Mouse (Mus musculus): Measurements from ENCODE around the gene Gm49354. TPM values are rescaled to one million over a fixed set of nuclear protein-coding genes. Genes with fewer than 3 reads are reported as not detected.
A peak's percentile ranks its signal among the peaks of the same experiment; 100 is the strongest.

Gene Gm49354
- polyA plus RNA-seq (2015; fragmentation: Nextera tagmentation; extraction: Ambion mirVana): not detected in 2 replicates

DNA sequence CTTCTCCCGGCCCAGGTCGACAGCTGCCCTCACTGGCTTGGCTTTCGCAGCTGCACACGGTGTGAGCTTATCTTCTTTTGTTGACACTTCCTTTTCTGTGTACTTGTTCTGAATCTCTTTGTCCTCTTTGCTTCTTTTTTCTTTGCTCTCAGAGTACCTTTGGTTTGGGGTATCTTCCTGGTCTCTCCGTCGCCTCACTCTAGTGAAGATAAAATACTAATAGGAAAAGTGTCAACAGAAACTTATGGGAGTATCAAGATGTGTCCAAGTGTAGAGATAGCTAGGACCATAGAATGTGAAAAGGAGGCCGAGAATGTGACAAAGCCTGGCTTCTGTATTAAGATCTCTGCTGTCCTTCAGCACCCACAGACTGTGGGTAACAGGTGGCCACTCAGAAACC is at the start of gene Gm49354:
Gene Gm49354, minus strand, starts transcription at position 101 of the 400 bp plus-strand sequence.
- no peak within 1 kb of the TSS for H3K4me2 ChIP-seq (ENCODE audit: low read depth, low read length)
- H3K9ac ChIP-seq (replicated peaks): no peak within 1 kb of the TSS
- peaks cover 95% of the 10 kb centered on the region for H3K36me3 ChIP-seq (replicated peaks; ENCODE audit: insufficient read depth, low read length)
- H3K4me3 ChIP-seq (ENCODE audit: low read depth, low read length): no peak within 1 kb of the TSS
- H3K27ac ChIP-seq (ENCODE audit: low read depth): no peak within 1 kb of the TSS
- no peaks in the 10 kb centered on the region for H3K4me1 ChIP-seq (ENCODE audit: insufficient read depth)
- ATAC-seq (no peak), DNase-seq (no peak)
- H3K9me3 ChIP-seq (ENCODE audit: low read length): no peaks in the 10 kb centered on the region
- TF ChIP-seq EP300 (IDR thresholded peaks at IDR 0.05; ENCODE audit: low read depth) (no peak), CTCF (IDR thresholded peaks at IDR 0.05; ENCODE audit: low read depth) (no peak)
- no peaks in the 10 kb centered on the region for H3K27me3 ChIP-seq (ENCODE audit: insufficient read depth, low read length)
- 69% methylated on average over 7 of the region's 7 CpGs for WGBS (ENCODE audit: insufficient replicate concordance)

DNA sequence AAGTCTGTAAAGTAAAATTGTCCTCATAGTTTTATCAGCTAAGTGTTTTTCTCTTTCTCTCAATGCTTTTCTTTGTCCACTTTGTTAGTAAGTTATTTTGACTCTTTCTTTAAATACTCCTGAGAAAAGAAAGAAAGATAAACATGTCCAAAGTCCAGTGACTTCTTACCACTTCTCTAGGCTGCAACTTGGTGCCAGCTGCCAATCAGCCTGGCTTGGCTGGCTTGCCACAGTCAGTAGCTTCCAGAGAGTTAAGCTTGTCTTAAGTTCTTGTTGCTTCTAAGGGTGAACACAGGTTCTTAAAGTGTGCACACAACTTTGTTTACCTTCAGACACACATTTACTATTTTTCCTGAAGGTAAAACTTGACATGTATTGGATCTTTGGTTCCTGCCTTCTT is 43.9 kb upstream of the Gm49354 start:
- Histone ChIP-seq H3K9ac (replicated peaks) (no peak overlapping the region), H3K36me3 (replicated peaks; ENCODE audit: insufficient read depth, low read length) (peaks cover 6% of the 10 kb centered on the region), H3K27me3 (ENCODE audit: insufficient read depth, low read length) (no peaks in the 10 kb centered on the region), H3K4me3 (ENCODE audit: low read depth, low read length) (no peak overlapping the region), H3K4me2 (ENCODE audit: low read depth, low read length) (no peak overlapping the region), H3K27ac (ENCODE audit: low read depth) (no peak overlapping the region), H3K4me1 (ENCODE audit: insufficient read depth) (peaks cover 8% of the 10 kb centered on the region), H3K9me3 (ENCODE audit: low read length) (no peaks in the 10 kb centered on the region)
- TF ChIP-seq CTCF (IDR thresholded peaks at IDR 0.05; ENCODE audit: low read depth) (no peak), EP300 (IDR thresholded peaks at IDR 0.05; ENCODE audit: low read depth) (no peak)
- DNase-seq (no peak), ATAC-seq (no peak)

DNA sequence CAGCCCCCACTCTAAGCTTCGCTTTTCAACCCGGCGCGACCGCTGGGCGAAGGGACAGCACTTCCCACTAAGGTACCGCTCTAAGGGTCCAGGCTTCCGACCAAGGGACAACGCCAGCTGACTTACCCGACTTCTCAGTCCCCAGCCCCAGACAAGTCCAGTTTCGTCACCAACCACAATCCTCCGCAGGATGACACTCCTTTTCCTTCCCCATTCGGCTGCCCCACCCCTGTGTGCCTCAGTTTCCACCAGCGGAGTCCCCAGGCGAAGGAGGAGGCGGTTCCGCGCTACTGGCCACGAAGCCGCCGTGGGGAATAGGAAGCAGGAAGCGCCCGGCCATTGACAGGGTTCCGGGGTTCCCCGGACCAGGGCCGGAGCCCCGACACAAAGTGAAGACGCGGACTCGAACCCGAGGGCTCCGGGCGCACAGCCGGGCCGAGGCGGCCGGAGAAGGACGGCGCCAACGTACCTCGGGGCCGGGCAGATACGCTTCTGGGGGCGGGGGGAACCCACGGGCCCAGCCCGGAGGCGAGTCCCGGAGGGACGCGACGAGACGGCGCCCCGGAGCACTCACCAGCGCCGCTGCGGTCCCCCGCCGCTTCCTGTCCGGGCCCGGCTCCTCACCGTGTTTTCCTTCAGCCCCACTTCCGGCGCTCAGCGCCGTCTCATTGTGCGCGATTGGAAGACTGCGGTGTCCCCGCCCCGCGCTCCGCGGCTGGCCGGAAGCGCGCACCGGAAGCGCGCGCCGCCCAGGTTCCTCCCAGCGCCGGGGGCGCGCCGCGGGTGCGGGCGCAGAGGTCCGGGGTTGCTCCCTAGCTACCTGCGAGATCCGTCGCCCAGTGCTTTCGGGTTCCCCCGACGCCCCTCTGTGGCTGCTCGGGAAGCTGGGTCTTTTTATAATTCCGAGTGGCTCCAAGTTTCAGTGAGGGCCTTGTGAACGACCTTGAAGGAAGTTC is 40.7 kb upstream of the Gm49354 start, which contains the start of gene Tut7:
Gene Tut7, minus strand, starts transcription at position 641 of the 956 bp plus-strand sequence.
- Histone ChIP-seq H3K4me2 (ENCODE audit: low read depth, low read length) (peak within 1 kb of the TSS; percentile 82), H3K36me3 (replicated peaks; ENCODE audit: insufficient read depth, low read length) (peaks cover 30% of the 10 kb centered on the region), H3K4me1 (ENCODE audit: insufficient read depth) (peaks cover 28% of the 10 kb centered on the region), H3K4me3 (ENCODE audit: low read depth, low read length) (peak within 1 kb of the TSS; percentile 70), H3K9ac (replicated peaks) (peak within 1 kb of the TSS; percentile 82), H3K9me3 (ENCODE audit: low read length) (no peaks in the 10 kb centered on the region), H3K27ac (ENCODE audit: low read depth) (peak within 1 kb of the TSS; percentile 99), H3K27me3 (ENCODE audit: insufficient read depth, low read length) (no peaks in the 10 kb centered on the region)
- DNase-seq (peak; percentile 96), ATAC-seq (peak; percentile 97)
- TF ChIP-seq CTCF (IDR thresholded peaks at IDR 0.05; ENCODE audit: low read depth) (no peak), EP300 (IDR thresholded peaks at IDR 0.05; ENCODE audit: low read depth) (peak; percentile 53)
- under 1% methylated on average over 86 of the region's 100 CpGs for WGBS (ENCODE audit: insufficient replicate concordance)

DNA sequence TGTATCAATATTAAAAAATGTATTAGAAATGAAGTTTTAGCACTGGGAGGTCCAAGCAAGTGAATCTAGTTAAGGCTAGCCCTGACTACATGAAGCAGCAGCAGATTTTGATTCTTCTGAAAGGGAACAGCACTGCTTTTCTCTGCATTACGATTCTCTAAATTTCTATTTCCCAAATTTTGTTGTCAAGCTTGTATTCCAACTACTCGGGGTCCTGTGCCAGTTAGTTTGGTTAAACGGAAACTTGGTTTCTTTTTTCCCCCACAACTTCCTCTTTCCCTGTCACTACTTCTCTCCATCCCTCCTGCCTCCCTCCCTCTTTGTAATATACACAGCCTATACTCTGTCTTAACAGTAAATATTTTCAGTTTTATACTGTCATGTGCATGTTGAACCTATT is 38.8 kb upstream of the Gm49354 start:
- peaks cover 35% of the 10 kb centered on the region for H3K4me1 ChIP-seq (ENCODE audit: insufficient read depth)
- peak overlapping the region; percentile 62 for H3K27ac ChIP-seq (ENCODE audit: low read depth)

DNA sequence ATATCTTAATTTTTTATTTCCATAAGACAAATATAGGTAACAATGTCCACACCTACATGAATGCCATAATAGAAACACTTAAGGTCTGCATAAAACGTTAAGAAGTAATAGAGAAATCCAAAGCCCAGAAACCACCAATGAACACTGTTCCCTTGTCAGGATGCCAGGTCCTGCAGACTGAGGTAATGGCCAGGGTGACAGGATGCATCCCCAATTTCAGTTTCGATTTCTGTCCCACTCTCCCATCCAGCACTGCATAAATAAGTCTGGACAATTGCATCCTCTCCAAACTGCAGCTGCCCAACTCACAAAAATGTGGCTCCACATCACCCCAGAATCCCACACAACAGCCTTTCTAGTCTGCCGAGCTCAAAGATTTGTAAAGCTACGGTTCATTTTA is 38.1 kb upstream of the Gm49354 start:
- ATAC-seq: no peak
- Histone ChIP-seq H3K4me3 (ENCODE audit: low read depth, low read length) (peak overlapping the region; percentile 70), H3K4me1 (ENCODE audit: insufficient read depth) (peaks cover 42% of the 10 kb centered on the region), H3K27me3 (ENCODE audit: insufficient read depth, low read length) (no peaks in the 10 kb centered on the region), H3K9ac (replicated peaks) (peak overlapping the region; percentile 67), H3K27ac (ENCODE audit: low read depth) (peak overlapping the region; percentile 46; the same call in 1 of the 2 replicates), H3K9me3 (ENCODE audit: low read length) (no peaks in the 10 kb centered on the region), H3K36me3 (replicated peaks; ENCODE audit: insufficient read depth, low read length) (peaks cover 55% of the 10 kb centered on the region), H3K4me2 (ENCODE audit: low read depth, low read length) (peak overlapping the region; percentile 82)
- TF ChIP-seq EP300 (IDR thresholded peaks at IDR 0.05; ENCODE audit: low read depth) (no peak), CTCF (IDR thresholded peaks at IDR 0.05; ENCODE audit: low read depth) (no peak)
- DNase-seq: no peak
- 51% methylated on average over 4 of the region's 4 CpGs for WGBS (ENCODE audit: insufficient replicate concordance)

More for the DNA sequence above, 38.8 kb upstream of the Gm49354 start:
- ATAC-seq (no peak), DNase-seq (no peak)
- TF ChIP-seq EP300 (IDR thresholded peaks at IDR 0.05; ENCODE audit: low read depth) (no peak), CTCF (IDR thresholded peaks at IDR 0.05; ENCODE audit: low read depth) (no peak)
- 17% methylated on average over 3 of the region's 3 CpGs for WGBS (ENCODE audit: insufficient replicate concordance)
- Histone ChIP-seq H3K9me3 (ENCODE audit: low read length) (no peaks in the 10 kb centered on the region), H3K36me3 (replicated peaks; ENCODE audit: insufficient read depth, low read length) (peaks cover 48% of the 10 kb centered on the region), H3K4me3 (ENCODE audit: low read depth, low read length) (peak overlapping the region; percentile 70), H3K27me3 (ENCODE audit: insufficient read depth, low read length) (no peaks in the 10 kb centered on the region), H3K9ac (replicated peaks) (peak overlapping the region; percentile 67), H3K4me2 (ENCODE audit: low read depth, low read length) (peak overlapping the region; percentile 82)

DNA sequence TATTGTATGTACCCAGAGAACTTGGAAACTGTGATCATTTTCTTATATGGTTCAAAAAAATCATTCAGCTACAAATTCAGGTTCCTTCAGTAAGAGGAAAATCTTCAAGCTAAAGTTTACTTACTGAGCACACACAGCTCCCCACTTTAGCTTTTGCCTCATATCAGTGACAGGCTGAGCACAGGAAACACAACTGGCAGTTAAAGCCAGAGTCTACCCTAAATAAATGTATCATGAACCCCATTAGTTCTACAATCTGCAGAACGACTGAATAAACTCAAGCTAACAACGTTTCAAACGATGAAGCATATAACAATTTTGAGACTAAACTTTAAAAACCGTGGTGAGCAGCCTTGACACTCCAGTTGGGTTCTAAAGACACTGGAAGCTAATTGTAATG is 35.3 kb upstream of the Gm49354 start:
- TF ChIP-seq CTCF (IDR thresholded peaks at IDR 0.05; ENCODE audit: low read depth) (no peak), EP300 (IDR thresholded peaks at IDR 0.05; ENCODE audit: low read depth) (no peak; the same call in 1 of the 2 replicates)
- ATAC-seq (no peak), DNase-seq (no peak)
- H3K27me3 ChIP-seq (ENCODE audit: insufficient read depth, low read length): no peaks in the 10 kb centered on the region
- H3K27ac ChIP-seq (ENCODE audit: low read depth): no peak overlapping the region
- H3K9ac ChIP-seq (replicated peaks): no peak overlapping the region
- H3K9me3 ChIP-seq (ENCODE audit: low read length): no peaks in the 10 kb centered on the region
- H3K4me1 ChIP-seq (ENCODE audit: insufficient read depth): peaks cover 45% of the 10 kb centered on the region
- peak overlapping the region; percentile 70; the same call in 1 of the 2 replicates for H3K4me3 ChIP-seq (ENCODE audit: low read depth, low read length)
- peaks cover 78% of the 10 kb centered on the region for H3K36me3 ChIP-seq (replicated peaks; ENCODE audit: insufficient read depth, low read length)
- WGBS (ENCODE audit: insufficient replicate concordance): 64% methylated on average over 4 of the region's 4 CpGs
- H3K4me2 ChIP-seq (ENCODE audit: low read depth, low read length): peak overlapping the region; percentile 82

All from liver, postnatal 0 days (tissue).